Mouse (Mus musculus): Measurements from ENCODE around the gene Ppp1r1b. TPM values are rescaled to one million over a fixed set of nuclear protein-coding genes. Genes with fewer than 3 reads are reported as not detected.

The Ppp1r1b gene
- total RNA-seq, 1 experiment from 2014 or later = not detected

GRCm38 (mm10) chr11:98385638-98386585 is 37.7 kb downstream of the Ppp1r1b start, which contains the start of gene Pnmt:
Gene Pnmt (plus strand): TSS chr11:98386450.
- no peak for ATAC-seq (replicated peaks; ENCODE audit: insufficient number of reproducible peaks, low FRiP score, low TSS enrichment, poor library complexity, severe bottlenecking)

DNA sequence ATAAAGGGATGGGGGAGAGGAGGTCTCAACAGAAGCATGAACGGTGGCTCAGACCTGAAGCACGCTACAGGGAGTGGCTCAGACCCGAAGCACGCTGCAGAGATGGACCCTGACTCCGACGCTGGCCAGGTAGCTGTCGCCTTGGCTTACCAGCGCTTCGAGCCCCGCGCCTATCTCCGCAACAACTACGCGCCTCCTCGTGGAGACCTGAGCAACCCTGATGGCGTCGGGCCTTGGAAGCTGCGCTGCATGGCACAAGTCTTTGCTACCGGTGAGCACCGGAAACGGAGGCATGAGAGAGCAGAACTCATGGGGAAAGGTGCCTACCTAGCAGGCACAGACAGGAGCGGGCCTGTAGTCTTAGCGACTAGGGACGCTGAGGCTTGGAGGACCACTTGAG is 38.4 kb downstream of the Ppp1r1b start:
- ATAC-seq (replicated peaks; ENCODE audit: insufficient number of reproducible peaks, low FRiP score, low TSS enrichment, poor library complexity, severe bottlenecking) = no peak

GRCm38 (mm10) chr11:98387056-98387577 is 38.9 kb downstream of the Ppp1r1b start:
- ATAC-seq (replicated peaks; ENCODE audit: insufficient number of reproducible peaks, low FRiP score, low TSS enrichment, poor library complexity, severe bottlenecking) = no peak

DNA sequence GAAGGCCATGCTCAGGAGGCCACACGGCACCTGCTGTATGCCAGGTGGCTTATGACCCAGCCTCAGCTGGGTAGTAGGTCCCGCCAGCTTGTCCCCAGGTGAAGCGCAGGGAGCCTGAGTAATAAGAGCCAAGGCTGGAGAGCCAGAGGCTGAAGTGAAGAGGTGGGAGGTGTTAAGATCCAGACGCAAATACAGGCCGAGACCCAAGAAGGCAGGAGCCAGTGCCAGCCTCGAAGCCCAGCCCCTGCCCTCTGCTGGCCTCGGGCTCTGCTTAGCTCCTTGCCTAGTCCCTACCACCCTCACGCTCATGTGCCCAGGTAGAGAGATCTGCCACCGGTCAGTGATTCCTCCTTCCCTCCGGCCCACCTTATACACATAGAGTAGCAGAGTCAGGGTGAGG is 40.1 kb downstream of the Ppp1r1b start:
- no peak for ATAC-seq (replicated peaks; ENCODE audit: insufficient number of reproducible peaks, low FRiP score, low TSS enrichment, poor library complexity, severe bottlenecking)

DNA sequence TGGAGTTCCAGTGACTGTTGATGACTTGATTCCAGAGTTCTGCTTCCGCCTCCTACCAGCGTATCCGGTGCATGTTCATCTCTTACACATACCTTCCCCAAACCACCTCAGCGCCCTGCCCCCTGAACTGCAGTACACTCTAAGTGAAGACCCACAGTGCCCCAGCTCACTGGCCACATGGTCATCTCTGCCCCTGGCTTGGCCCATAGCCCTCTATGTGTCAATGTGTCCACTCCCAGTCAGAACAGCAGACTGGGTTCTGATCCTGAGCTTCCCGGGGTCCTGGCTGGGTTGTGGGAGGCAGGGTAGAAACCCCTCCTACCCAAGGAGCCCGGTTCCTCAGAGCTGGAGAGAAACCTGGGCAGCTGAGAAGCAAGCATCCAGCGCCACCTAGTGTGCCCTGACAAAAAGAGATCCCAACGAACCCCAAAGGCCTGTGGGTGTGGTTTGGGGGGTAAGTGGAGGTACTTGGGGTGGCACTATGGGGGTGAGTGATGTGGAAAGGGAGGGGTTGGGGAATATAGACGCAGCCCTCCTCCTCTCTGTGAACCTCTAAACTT is 41.1 kb downstream of the Ppp1r1b start:
- no peak for ATAC-seq (replicated peaks; ENCODE audit: insufficient number of reproducible peaks, low FRiP score, low TSS enrichment, poor library complexity, severe bottlenecking)

GRCm38 (mm10) chr11:98390141-98390540 is 41.9 kb downstream of the Ppp1r1b start:
- ATAC-seq (replicated peaks; ENCODE audit: insufficient number of reproducible peaks, low FRiP score, low TSS enrichment, poor library complexity, severe bottlenecking) = no peak

- no peak for ATAC-seq (replicated peaks; ENCODE audit: insufficient number of reproducible peaks, low FRiP score, low TSS enrichment, poor library complexity, severe bottlenecking)
These were observed 43.8 kb downstream of the Ppp1r1b start for GRCm38 (mm10) chr11:98392034-98392433.

- ATAC-seq (replicated peaks; ENCODE audit: insufficient number of reproducible peaks, low FRiP score, low TSS enrichment, poor library complexity, severe bottlenecking) = no peak
These were observed 44.4 kb downstream of the Ppp1r1b start for GRCm38 (mm10) chr11:98392645-98393044.

DNA sequence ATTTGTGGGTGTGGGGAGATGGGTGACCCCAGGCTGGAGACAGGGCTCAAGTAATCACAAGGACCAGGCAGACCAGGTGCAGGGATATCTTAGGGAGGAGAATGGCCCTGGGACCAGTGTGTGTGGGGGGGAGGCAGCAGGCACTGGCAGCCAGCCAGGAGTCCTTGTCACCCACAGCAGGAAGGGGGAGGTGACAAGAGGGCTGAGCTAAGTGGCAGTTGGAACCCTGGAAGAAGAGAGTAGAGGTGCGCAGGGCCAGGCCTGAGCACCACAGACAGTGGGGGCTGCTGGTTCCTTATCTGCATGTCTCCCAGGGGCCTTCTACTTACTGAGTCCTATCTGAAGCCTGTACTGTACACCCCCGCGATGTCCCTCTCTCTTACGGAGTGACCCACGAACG is 45.1 kb downstream of the Ppp1r1b start:
- no peak for ATAC-seq (replicated peaks; ENCODE audit: insufficient number of reproducible peaks, low FRiP score, low TSS enrichment, poor library complexity, severe bottlenecking)

DNA sequence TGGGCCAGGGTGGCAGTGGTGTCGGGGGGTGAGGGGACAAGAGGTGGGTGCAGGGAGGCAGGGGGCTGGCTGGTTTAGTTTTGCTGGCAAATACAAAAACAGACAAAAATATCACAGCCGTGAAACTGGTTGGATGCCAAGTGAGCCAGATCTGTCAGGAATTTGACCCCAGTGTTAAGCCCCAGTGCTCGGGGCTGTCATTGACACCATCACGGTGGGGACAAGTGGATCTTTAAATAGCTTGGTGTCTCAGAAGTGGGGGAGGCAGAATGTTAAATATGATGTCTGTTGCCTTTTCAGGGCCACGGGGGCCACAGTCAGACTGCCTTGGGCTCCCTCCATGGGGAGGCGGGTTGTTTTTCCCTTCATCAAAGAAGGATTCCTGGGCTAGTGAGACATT is 46.1 kb downstream of the Ppp1r1b start:
- ATAC-seq (replicated peaks; ENCODE audit: insufficient number of reproducible peaks, low FRiP score, low TSS enrichment, poor library complexity, severe bottlenecking) = no peak

GRCm38 (mm10) chr11:98395041-98395440 is 46.8 kb downstream of the Ppp1r1b start:
- ATAC-seq (replicated peaks; ENCODE audit: insufficient number of reproducible peaks, low FRiP score, low TSS enrichment, poor library complexity, severe bottlenecking) = no peak

DNA sequence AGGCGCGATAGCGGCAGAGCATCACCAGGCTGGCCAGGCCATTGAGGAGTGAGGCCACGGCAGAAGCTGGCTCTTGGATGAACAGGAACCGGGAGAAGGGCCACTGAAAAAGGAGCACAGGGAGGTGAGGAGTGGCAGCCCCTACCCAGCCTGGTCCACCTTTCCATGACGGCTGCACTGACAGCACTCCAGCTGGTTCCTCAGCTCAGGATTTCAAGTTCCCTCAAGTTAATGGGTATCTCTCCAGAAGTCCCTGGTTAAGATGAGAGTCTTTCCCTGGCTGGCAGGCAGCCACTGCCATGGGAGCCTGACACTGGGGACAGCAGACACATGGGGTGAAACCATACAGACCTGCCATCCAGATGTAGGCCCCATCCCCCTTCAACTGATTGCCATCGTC is 49.7 kb downstream of the Ppp1r1b start:
- ATAC-seq (replicated peaks; ENCODE audit: insufficient number of reproducible peaks, low FRiP score, low TSS enrichment, poor library complexity, severe bottlenecking) = no peak

DNA sequence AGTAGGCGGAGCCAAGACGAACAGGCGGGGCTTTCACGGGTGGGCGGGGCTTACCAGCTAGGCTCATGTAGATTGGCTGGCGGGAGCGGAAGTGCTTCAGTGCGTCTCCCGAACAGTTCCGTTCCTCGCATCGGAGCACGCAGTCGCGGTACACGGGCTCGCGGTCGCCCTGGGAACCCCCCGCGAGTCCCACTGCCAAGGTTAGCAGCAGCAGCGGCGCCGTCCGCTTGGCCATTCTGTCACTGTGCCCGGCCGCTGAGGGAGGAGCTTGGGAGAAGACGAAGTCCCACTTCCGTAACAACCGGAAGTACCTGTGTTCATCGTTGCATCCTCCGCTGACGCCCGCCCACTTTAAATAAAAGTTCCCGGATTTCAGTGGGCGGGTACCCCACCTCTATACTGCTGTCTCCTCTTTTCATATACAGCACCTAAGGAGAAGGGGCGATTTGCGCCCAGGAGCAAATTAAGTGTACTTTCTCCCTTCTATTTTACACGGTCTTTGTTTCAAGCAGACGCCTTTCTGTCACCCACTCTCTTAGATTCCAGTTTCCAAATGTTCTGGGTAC is 52.0 kb downstream of the Ppp1r1b start, which contains the start of gene Pgap3:
TSS of gene Pgap3 (minus strand) at position 330 of the 566 bp plus-strand sequence.
- ATAC-seq (replicated peaks; ENCODE audit: insufficient number of reproducible peaks, low FRiP score, low TSS enrichment, poor library complexity, severe bottlenecking) = peak; percentile 88

DNA sequence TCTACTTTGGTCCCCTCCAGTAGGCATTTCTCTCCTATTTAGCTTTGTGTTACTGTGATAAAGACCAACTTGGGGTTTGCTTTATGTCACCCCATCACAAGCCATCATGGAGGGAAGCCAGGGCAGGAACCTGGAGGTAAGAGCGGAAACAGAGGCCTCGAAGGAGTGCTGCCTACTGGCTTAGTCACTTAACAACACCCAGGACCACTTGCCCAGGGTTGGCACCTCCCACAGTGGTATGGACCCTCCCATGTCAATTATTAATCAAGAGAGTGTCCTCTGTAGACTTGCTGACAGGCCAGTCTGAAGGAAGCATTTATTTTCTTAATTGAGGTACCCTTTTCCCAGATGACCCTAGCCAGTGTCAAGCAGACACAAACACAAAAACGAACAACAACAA is 52.6 kb downstream of the Ppp1r1b start:
- ATAC-seq (replicated peaks; ENCODE audit: insufficient number of reproducible peaks, low FRiP score, low TSS enrichment, poor library complexity, severe bottlenecking) = no peak

DNA sequence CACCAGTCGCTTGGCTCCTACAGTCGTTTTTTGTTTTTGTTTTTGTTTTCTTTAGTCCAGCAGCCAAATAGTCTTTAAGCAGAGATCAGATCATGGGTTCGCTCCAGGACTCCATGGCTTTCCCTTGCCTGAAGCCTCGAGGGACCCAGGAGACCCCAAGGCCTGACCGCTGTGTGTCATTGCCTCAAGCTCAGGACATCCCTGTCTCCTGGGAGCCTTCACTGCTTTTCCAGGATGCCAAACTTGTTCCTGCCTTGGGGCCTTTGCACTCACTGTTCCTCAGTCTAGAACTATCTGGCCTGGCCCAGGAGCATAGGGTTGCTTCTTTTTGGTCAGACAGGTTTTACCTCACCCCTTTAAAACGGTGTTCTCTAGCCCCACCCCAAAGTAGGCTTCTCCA is 58.4 kb downstream of the Ppp1r1b start:
- ATAC-seq (replicated peaks; ENCODE audit: insufficient number of reproducible peaks, low FRiP score, low TSS enrichment, poor library complexity, severe bottlenecking) = no peak

Other genes with a start within 250 kb of the Ppp1r1b start
- gene Fbxl20, start 198.0 kb upstream of the Ppp1r1b start, total RNA-seq (2017) = 26.2 to 33.1 TPM (median 27.1 TPM) in 3 replicates
- 23.7 to 46.9 TPM (median 25.9 TPM) in 3 replicates for gene Med1, start 155.1 kb upstream of the Ppp1r1b start, total RNA-seq (2017)
- gene Cdk12, start 145.3 kb upstream of the Ppp1r1b start, total RNA-seq (2017) = 54.4 to 102 TPM (median 56.3 TPM) in 3 replicates
- gene Neurod2, start 18.8 kb upstream of the Ppp1r1b start, total RNA-seq (2017) = not detected in 3 replicates
- 29.2 to 57.7 TPM (median 50.9 TPM) in 3 replicates for gene Stard3, start 10.0 kb downstream of the Ppp1r1b start, total RNA-seq (2017)
- gene Tcap, start 35.4 kb downstream of the Ppp1r1b start, total RNA-seq (2017) = 1.6 TPM in 1 of 3 replicates, not detected in the others
- gene Pnmt, start 38.0 kb downstream of the Ppp1r1b start, total RNA-seq (2017) = not detected in 3 replicates
- gene Pgap3, start 52.1 kb downstream of the Ppp1r1b start, total RNA-seq (2017) = 2.3 to 6.1 TPM (median 4.6 TPM) in 3 replicates
- gene Erbb2, start 64.1 kb downstream of the Ppp1r1b start, total RNA-seq (2017) = 0.57 TPM in 1 of 3 replicates, not detected in the others
- 37.7 to 75.9 TPM (median 57.5 TPM) in 3 replicates for gene Mien1, start 90.6 kb downstream of the Ppp1r1b start, total RNA-seq (2017)
- gene Grb7, start 98.0 kb downstream of the Ppp1r1b start, total RNA-seq (2017) = 0.76 TPM in 1 of 3 replicates, not detected in the others
- 82.2 to 248 TPM (median 102 TPM) in 3 replicates for gene Ikzf3, start 197.6 kb downstream of the Ppp1r1b start, total RNA-seq (2017)
- gene Zpbp2, start 202.7 kb downstream of the Ppp1r1b start, total RNA-seq (2017) = 1.0 to 3.5 TPM (median 2.2 TPM) in 3 replicates
- 10.6 to 34.4 TPM (median 16.6 TPM) in 3 replicates for gene Ormdl3, start 239.0 kb downstream of the Ppp1r1b start, total RNA-seq (2017)
- gene Lrrc3c, start 249.9 kb downstream of the Ppp1r1b start, total RNA-seq (2017) = not detected in 3 replicates